In genomic region chr11:79253542-79254390, GRCm38 (mm10) we compare ENCODE assay signal across 9 mouse cellular contexts. TPM values are rescaled to one million over a fixed set of nuclear protein-coding genes. Genes with fewer than 3 reads are reported as not detected.
DNase-seq lines count a peak whose midpoint lies in the region; ATAC-seq and TF ChIP-seq lines count a peak whose summit lies in the region.
"Had no signal": no experiment of that assay in that cellular context is flagged by ENCODE, and none has a peak within 500 bp of the region (broad histone marks: within the 10 kb centered on the region; RNA-seq: fewer than 3 reads in every experiment).

No protein-coding gene starts in this region.

- peak; percentile 72 for DNase-seq in kidney, postnatal 14 days
- peak; percentile 69 for DNase-seq in lung, adult 2 months
- peak; percentile 60 to 73 for DNase-seq in thymus, postnatal 36 days

- peaks cover 48% of the 10 kb centered on the region for H3K4me1 ChIP-seq in E14TG2a.4 (replicated peaks; ENCODE audit: low read depth, low read length)
- H3K4me1 ChIP-seq in bone marrow, adult 2 months (ENCODE audit: control insufficient read depth, insufficient read depth, low read length), result no peaks in the 10 kb centered on the region; the same call in none of the 2 replicates
- peaks cover 42% of the 10 kb centered on the region for H3K4me1 ChIP-seq in erythroblast, embryonic 14.5 days (ENCODE audit: control insufficient read depth)
- peaks cover 16% of the 10 kb centered on the region for H3K4me1 ChIP-seq in heart, embryonic 15.5 days (replicated peaks)
- peaks cover 9% of the 10 kb centered on the region for H3K4me1 ChIP-seq in lung, adult 2 months (ENCODE audit: control insufficient read depth, insufficient read depth, low read length)
- H3K4me1 ChIP-seq in neural tube, embryonic 14.5 days (ENCODE audit: control insufficient read depth, insufficient read depth, low read length), result peaks cover 25% of the 10 kb centered on the region

- H3K4me3 ChIP-seq in E14TG2a.4 (replicated peaks; ENCODE audit: low read length), result peak overlapping the region; percentile 96
- peak overlapping the region; percentile 94 for H3K4me3 ChIP-seq in bone marrow, adult 2 months (replicated peaks; ENCODE audit: control insufficient read depth, low read depth, low read length)
- peak overlapping the region; percentile 99 for H3K4me3 ChIP-seq in erythroblast, embryonic 14.5 days (replicated peaks)
- H3K4me3 ChIP-seq in heart, embryonic 15.5 days, result peak overlapping the region; percentile 91
- H3K4me3 ChIP-seq in lung, adult 2 months (replicated peaks; ENCODE audit: extremely low read depth, low read depth, low read length), result peak overlapping the region; percentile 89
- H3K4me3 ChIP-seq in neural tube, embryonic 14.5 days (ENCODE audit: low read depth, low read length), result peak overlapping the region; percentile 86

- peak overlapping the region; percentile 94 for H3K27ac ChIP-seq in bone marrow, adult 2 months (ENCODE audit: control insufficient read depth, insufficient read depth, low read depth, low read length, poor library complexity)
- peak overlapping the region; percentile 97 for H3K27ac ChIP-seq in heart, embryonic 15.5 days
- peak overlapping the region; percentile 99 for H3K27ac ChIP-seq in neural tube, embryonic 14.5 days (ENCODE audit: low read depth, low read length)

- peak; percentile 53 for ATAC-seq in heart, embryonic 15.5 days (replicated peaks; ENCODE audit: insufficient number of reproducible peaks, insufficient read depth, low FRiP score, low read depth)
- peak; percentile 73 for ATAC-seq in neural tube, embryonic 14.5 days (ENCODE audit: low read depth)

- TF ChIP-seq CTCF in E14TG2a.4 (conservative IDR thresholded peaks at IDR 0.05; ENCODE audit: low read length), result no peak
- no peak; the same call in 1 of the 2 replicates for TF ChIP-seq CTCF in bone marrow, adult 2 months (IDR thresholded peaks at IDR 0.05; ENCODE audit: control insufficient read depth, insufficient read depth, low read length)
- no peak for TF ChIP-seq CTCF in lung, adult 2 months (IDR thresholded peaks at IDR 0.05; ENCODE audit: insufficient read depth, low read length)

- peaks cover 16% of the 10 kb centered on the region for H3K27me3 ChIP-seq in E14TG2a.4 (ENCODE audit: insufficient read depth, low read length)
- H3K27me3 ChIP-seq in erythroblast, embryonic 14.5 days (ENCODE audit: control insufficient read depth), result peaks cover 14% of the 10 kb centered on the region
- H3K27me3 ChIP-seq in heart, embryonic 15.5 days, result no peaks in the 10 kb centered on the region
- H3K27me3 ChIP-seq in neural tube, embryonic 14.5 days (ENCODE audit: control insufficient read depth, insufficient read depth, low read length), result no peaks in the 10 kb centered on the region

- peak overlapping the region; percentile 80 for H3K4me2 ChIP-seq in heart, embryonic 15.5 days
- peak overlapping the region; percentile 86 for H3K4me2 ChIP-seq in neural tube, embryonic 14.5 days (ENCODE audit: low read depth, low read length)

- peaks cover 35% of the 10 kb centered on the region for H3K36me3 ChIP-seq in E14TG2a.4 (ENCODE audit: insufficient read depth, low read length)
- H3K36me3 ChIP-seq in erythroblast, embryonic 14.5 days (ENCODE audit: control insufficient read depth), result peaks cover 32% of the 10 kb centered on the region
- peaks cover 16% of the 10 kb centered on the region for H3K36me3 ChIP-seq in heart, embryonic 15.5 days
- peaks cover 9% of the 10 kb centered on the region for H3K36me3 ChIP-seq in neural tube, embryonic 14.5 days (ENCODE audit: control insufficient read depth, insufficient read depth, low read length)

- no peaks in the 10 kb centered on the region for H3K9me3 ChIP-seq in E14TG2a.4 (ENCODE audit: low read length)
- H3K9me3 ChIP-seq in erythroblast, embryonic 14.5 days (ENCODE audit: control insufficient read depth, low read length), result peaks cover 3% of the 10 kb centered on the region; the same call in 1 of the 2 replicates
- no peaks in the 10 kb centered on the region for H3K9me3 ChIP-seq in heart, embryonic 15.5 days (replicated peaks)
- no peaks in the 10 kb centered on the region for H3K9me3 ChIP-seq in neural tube, embryonic 14.5 days (ENCODE audit: control insufficient read depth, low read length)

- H3K9ac ChIP-seq in heart, embryonic 15.5 days, result peak overlapping the region; percentile 87
- peak overlapping the region; percentile 97 for H3K9ac ChIP-seq in neural tube, embryonic 14.5 days (replicated peaks; ENCODE audit: low read depth, low read length)

- no peak for TF ChIP-seq POLR2A in bone marrow, adult 2 months (IDR thresholded peaks at IDR 0.05; ENCODE audit: borderline replicate concordance, control insufficient read depth, low read depth, low read length)
- no peak for TF ChIP-seq POLR2A in lung, adult 2 months (IDR thresholded peaks at IDR 0.05; ENCODE audit: borderline replicate concordance, extremely low read depth, low read depth, low read length)

- under 1% methylated on average over 49 of the region's 49 CpGs for WGBS in bone marrow, adult 2 months
- under 1% methylated on average over 49 of the region's 49 CpGs for WGBS in heart, embryonic 15.5 days
- under 1% methylated on average over 49 of the region's 49 CpGs for WGBS in lung, adult 2 months
- under 1% methylated on average over 48 of the region's 49 CpGs for WGBS in neural tube, embryonic 14.5 days

RNA-seq across cellular contexts. Expression of gene Wsb1, which starts 0.7 kb away (rescaled TPM):
- polyA plus RNA-seq in bone marrow, adult 2 months (2011; ENCODE audit: insufficient read depth, insufficient read length, low replicate concordance, missing spikeins), result 22.8 and 53.1 TPM in 2 replicates
- 2.4 and 2.9 TPM in 2 replicates for polyA plus RNA-seq in erythroblast, embryonic 14.5 days (2012)
- polyA plus RNA-seq in heart, embryonic 15.5 days (2015; fragmentation: Nextera tagmentation; extraction: Ambion mirVana), result 119 and 135 TPM in 2 replicates
- polyA plus RNA-seq in lung, adult 2 months (2012; rRNA removed), result 74.0 and 101 TPM in 2 replicates
- polyA plus RNA-seq in neural tube, embryonic 14.5 days (2014; fragmentation: Nextera tagmentation; extraction: Ambion mirVana), result 684 and 720 TPM in 2 replicates

RNA-seq across cellular contexts. Expression of gene Gm9964, which starts 42.9 kb away (rescaled TPM):
- not detected in 2 replicates for polyA plus RNA-seq in bone marrow, adult 2 months (2011; ENCODE audit: insufficient read depth, insufficient read length, low replicate concordance, missing spikeins)
- polyA plus RNA-seq in erythroblast, embryonic 14.5 days (2012), result not detected in 2 replicates
- not detected in 2 replicates for polyA plus RNA-seq in heart, embryonic 15.5 days (2015; fragmentation: Nextera tagmentation; extraction: Ambion mirVana)
- not detected in 2 replicates for polyA plus RNA-seq in lung, adult 2 months (2012; rRNA removed)
- 0.29 TPM in 1 of 2 replicates, not detected in the other for polyA plus RNA-seq in neural tube, embryonic 14.5 days (2014; fragmentation: Nextera tagmentation; extraction: Ambion mirVana)
- polyA plus RNA-seq: frontal cortex, adult 2 months had no signal

Comparison
In these comparisons a context has a peak if more than half of its experiments do, and no peak if none do; other contexts are left out.
1. Peak in every context shown above with its lines: DNase-seq, ATAC-seq, H3K4me3 ChIP-seq and H3K27ac ChIP-seq.